Mouse (Mus musculus): ENCODE results near the gene Fam53a. TPM values are rescaled to one million over a fixed set of nuclear protein-coding genes. Genes with fewer than 3 reads are reported as not detected.

The Fam53a gene
- polyA plus RNA-seq (2012; rRNA removed) = 7.7 and 8.7 TPM in 2 replicates

DNA sequence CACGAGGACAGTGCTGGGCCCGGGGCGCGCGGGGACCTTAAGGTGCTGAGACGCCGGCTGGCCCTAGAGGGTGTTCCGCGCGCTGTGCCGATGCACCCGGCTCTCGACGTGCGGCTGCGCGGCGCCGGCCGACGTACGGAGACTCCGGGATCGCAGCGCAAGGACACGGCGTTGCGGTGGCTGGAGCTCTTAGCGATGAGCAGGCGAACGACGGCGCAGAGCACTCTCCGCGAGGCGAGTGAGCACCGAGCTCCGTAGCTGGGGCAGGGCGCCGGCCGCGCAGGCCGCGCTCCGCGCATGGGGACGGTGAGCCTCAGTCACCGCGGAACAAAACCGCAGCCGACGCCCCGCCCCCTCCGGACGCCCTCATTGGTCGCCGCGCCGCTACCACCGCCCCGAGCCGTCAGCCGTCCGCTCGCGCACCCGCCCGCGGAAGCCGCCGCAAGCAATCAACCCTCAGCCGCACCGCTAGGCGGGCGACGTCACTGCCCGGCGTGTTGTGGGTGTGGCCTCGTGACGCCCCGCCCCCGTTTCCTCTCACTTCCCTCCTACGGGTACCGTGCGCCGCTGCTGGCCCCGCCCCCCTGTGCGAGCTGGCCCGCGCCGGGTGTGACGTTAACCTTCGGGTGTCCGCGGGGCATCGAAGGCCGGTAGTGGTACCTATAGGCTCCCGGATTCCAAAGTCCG lies at the start of gene Fam53a, which contains the start of gene Gm9903:
Fam53a (minus strand) TSS at position 335 of the 687 bp plus-strand sequence.
Gm9903 (plus strand) TSS at position 625 of the 687 bp plus-strand sequence.

DNA sequence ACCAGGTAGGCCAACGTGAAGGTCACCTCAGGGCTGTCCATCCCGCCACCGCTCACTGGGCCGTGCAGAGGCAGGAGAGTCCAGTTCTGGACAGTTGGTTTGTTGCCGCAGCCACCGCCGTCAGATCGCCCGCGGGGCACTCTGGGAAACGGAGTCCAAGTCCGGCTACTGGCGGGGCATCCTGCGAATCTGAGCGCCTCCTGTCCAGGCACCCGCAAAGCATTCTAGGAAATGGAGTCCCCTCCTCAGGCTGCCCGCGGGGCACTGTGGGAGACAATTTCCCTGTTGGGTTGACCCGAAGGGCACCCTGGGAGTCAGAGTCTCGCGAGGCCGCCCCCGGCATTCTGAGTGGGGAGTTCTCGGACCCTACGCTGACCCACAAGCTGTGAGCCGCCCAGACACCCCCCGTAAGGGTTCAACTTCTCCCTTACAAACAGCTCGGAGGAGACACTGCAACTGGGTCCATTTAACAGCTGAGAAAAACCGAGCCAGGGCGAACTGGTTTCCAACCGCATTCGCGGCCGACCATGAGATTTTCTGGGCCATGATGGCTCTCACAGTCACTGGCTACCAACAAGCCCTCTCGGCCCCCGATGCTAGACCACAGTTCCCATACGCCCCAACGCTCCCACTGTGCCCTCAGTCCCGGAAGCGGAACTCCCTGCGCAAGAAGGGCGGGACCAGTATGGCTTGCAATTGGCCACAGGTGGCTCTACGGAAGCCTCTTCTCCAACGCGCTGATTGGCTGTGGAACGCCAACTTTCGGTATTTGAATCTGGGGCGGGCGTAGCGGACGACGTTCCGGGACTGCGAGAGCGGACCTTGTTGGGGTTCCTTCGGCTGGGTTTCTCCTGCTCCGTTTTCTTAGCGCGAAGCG lies 28.6 kb upstream of the Fam53a start, which contains the start of the genes Tacc3 and Tmem129:
Tacc3 (plus strand) TSS at position 342 of the 877 bp plus-strand sequence.
Tmem129 (minus strand) TSS at position 630 of the 877 bp plus-strand sequence.

DNA sequence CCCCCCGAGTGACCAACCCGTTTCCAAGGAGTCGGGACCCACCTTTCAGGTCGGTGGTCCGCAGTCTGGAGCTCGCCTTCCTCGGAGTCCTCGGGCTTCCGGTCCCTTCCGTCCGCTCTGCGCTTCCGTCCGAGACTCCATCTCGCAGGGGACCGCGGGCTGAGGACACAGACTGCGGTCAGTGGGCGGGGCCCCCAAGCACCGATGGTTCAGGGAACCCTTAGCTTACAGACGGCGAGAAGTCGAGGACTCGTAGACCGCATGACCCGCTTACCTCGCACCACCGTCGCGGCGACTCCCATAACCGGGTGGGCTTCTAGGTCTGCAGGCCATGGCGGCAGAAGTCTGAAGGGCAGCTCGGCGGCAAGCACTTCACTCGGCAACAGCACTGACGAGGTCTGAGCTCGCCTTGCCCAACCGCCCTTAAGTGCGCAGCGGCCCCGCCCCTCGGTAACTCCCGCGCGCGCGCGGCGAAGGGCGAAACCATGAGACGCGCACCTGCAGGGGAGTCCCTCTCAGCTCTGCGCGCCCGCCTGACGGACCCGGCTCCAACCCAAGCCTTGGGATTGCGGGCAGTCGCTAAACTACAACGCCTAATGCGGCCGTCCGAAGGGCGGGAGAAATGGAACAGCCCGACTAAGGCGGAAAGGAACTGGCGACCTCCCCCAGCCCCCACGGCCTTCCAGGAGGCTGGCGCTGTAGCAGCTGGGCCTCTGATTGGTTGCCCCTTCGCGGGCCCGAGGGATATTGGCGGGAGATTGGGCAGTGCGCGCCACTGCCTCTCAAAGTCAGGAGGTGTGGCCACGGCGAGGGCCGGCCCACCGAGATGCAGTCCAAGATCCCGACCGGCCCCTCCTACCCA lies 22.7 kb upstream of the Fam53a start, which contains the start of gene Slbp:
Slbp (minus strand) TSS at position 654 of the 862 bp plus-strand sequence.

Other genes with a start within 250 kb of the Fam53a start
- not detected in 2 replicates for gene Nkx1-1, start 195.7 kb downstream of the Fam53a start, polyA plus RNA-seq (2012; rRNA removed)
- gene Gm9903, start 290 bp upstream of the Fam53a start, polyA plus RNA-seq (2012; rRNA removed) = 0.07 and 0.08 TPM in 2 replicates
- gene Slbp, start 22.9 kb upstream of the Fam53a start, polyA plus RNA-seq (2012; rRNA removed) = 149 and 177 TPM in 2 replicates
- gene Tacc3, start 28.5 kb upstream of the Fam53a start, polyA plus RNA-seq (2012; rRNA removed) = 70.7 and 78.5 TPM in 2 replicates
- gene Tmem129, start 28.8 kb upstream of the Fam53a start, polyA plus RNA-seq (2012; rRNA removed) = 13.9 and 17.3 TPM in 2 replicates
- gene Fgfr3, start 92.0 kb upstream of the Fam53a start, polyA plus RNA-seq (2012; rRNA removed) = 4.3 and 4.6 TPM in 2 replicates
- gene Letm1, start 153.2 kb upstream of the Fam53a start, polyA plus RNA-seq (2012; rRNA removed) = 7.4 and 7.9 TPM in 2 replicates
- gene Nsd2, start 191.1 kb upstream of the Fam53a start, polyA plus RNA-seq (2012; rRNA removed) = 30.9 and 31.4 TPM in 2 replicates

All from liver, embryonic 14 days (tissue).